20 mouse cellular contexts compared by ENCODE assay signal in genomic region chr3:118869113-118870107, GRCm38 (mm10).
DNase-seq lines count a peak whose midpoint lies in the region; ATAC-seq and TF ChIP-seq lines count a peak whose summit lies in the region.
"Had no signal": no experiment of that assay in that cellular context is flagged by ENCODE, and none has a peak within 500 bp of the region (broad histone marks: within the 10 kb centered on the region; RNA-seq: fewer than 3 reads in every experiment).

No protein-coding gene starts in this region.

- H3K27me3 ChIP-seq in lung, postnatal 0 days (replicated peaks; ENCODE audit: insufficient read depth, low read length): no peaks in the 10 kb centered on the region
- no peaks in the 10 kb centered on the region for H3K27me3 ChIP-seq in heart, embryonic 12.5 days (replicated peaks)
- H3K27me3 ChIP-seq: embryonic facial prominence, embryonic 13.5 days; heart, embryonic 15.5 days; hindbrain, embryonic 13.5 days had no signal

- peak; percentile 58 to 69 for DNase-seq in lung, adult 18-20 months
- DNase-seq in lung, adult 2 months: peak; percentile 43
- DNase-seq in lung, postnatal 0 days (ENCODE audit: low spot score): peak; percentile 90
- DNase-seq in lung, postnatal 36 days: peak; percentile 76
- DNase-seq in embryo, embryonic 11 days: no peak
- no peak for DNase-seq in ovary, postnatal 14 days (ENCODE audit: low spot score)
- DNase-seq: adrenal gland, adult 2 months; adrenal gland, postnatal 25 days; cerebellum, adult 18-20 months; cerebellum, postnatal 10 days; gastrocnemius, postnatal 10 days; heart, adult 18-20 months; heart, postnatal 14 days had no signal

- H3K9ac ChIP-seq in lung, postnatal 0 days (replicated peaks; ENCODE audit: low read depth): no peak overlapping the region
- H3K9ac ChIP-seq in heart, embryonic 12.5 days: no peak overlapping the region
- H3K9ac ChIP-seq: embryonic facial prominence, embryonic 13.5 days; heart, embryonic 15.5 days; hindbrain, embryonic 13.5 days had no signal

- no peaks in the 10 kb centered on the region for H3K4me1 ChIP-seq in lung, adult 2 months (ENCODE audit: control insufficient read depth, insufficient read depth, low read length)
- H3K4me1 ChIP-seq in lung, postnatal 0 days (ENCODE audit: insufficient read depth, low read depth, low read length): no peaks in the 10 kb centered on the region
- no peaks in the 10 kb centered on the region for H3K4me1 ChIP-seq in heart, embryonic 12.5 days (replicated peaks)
- H3K4me1 ChIP-seq: embryonic facial prominence, embryonic 13.5 days; heart, embryonic 10.5 days; heart, embryonic 15.5 days; hindbrain, embryonic 13.5 days had no signal

- H3K27ac ChIP-seq in lung, postnatal 0 days (ENCODE audit: low read length): no peak overlapping the region
- no peak overlapping the region for H3K27ac ChIP-seq in heart, embryonic 12.5 days (ENCODE audit: poor library complexity, severe bottlenecking)
- H3K27ac ChIP-seq: embryonic facial prominence, embryonic 13.5 days; heart, embryonic 10.5 days; heart, embryonic 15.5 days; hindbrain, embryonic 13.5 days; hindbrain, postnatal 0 days had no signal

- 51% methylated on average over 10 of the region's 10 CpGs for WGBS in lung, adult 2 months
- 46% methylated on average over 10 of the region's 10 CpGs for WGBS in lung, postnatal 0 days
- 70% methylated on average over 10 of the region's 10 CpGs for WGBS in heart, embryonic 12.5 days

- H3K4me2 ChIP-seq in lung, postnatal 0 days (replicated peaks; ENCODE audit: low read depth, low read length): peak overlapping the region; percentile 11; the same call in 1 of the 2 replicates
- H3K4me2 ChIP-seq in heart, embryonic 12.5 days: no peak overlapping the region
- H3K4me2 ChIP-seq: embryonic facial prominence, embryonic 13.5 days; heart, embryonic 15.5 days; hindbrain, embryonic 13.5 days had no signal

- peak; percentile 98 for ATAC-seq in lung, postnatal 0 days
- no peak for ATAC-seq in heart, embryonic 12.5 days (ENCODE audit: insufficient number of reproducible peaks, low FRiP score)
- ATAC-seq: forebrain, embryonic 14.5 days; hindbrain, postnatal 0 days had no signal

- no peak for TF ChIP-seq CTCF in lung, adult 2 months (IDR thresholded peaks at IDR 0.05; ENCODE audit: insufficient read depth, low read length)
- no peak for TF ChIP-seq CTCF in lung, postnatal 0 days (IDR thresholded peaks at IDR 0.05)

- TF ChIP-seq POLR2A in lung, adult 2 months (IDR thresholded peaks at IDR 0.05; ENCODE audit: borderline replicate concordance, extremely low read depth, low read depth, low read length): no peak

- no peaks in the 10 kb centered on the region for H3K36me3 ChIP-seq in lung, postnatal 0 days (ENCODE audit: insufficient read depth, low read length)
- no peaks in the 10 kb centered on the region for H3K36me3 ChIP-seq in heart, embryonic 12.5 days
- H3K36me3 ChIP-seq: embryonic facial prominence, embryonic 13.5 days; heart, embryonic 10.5 days; heart, embryonic 15.5 days; hindbrain, embryonic 13.5 days had no signal

- H3K9me3 ChIP-seq in lung, postnatal 0 days (ENCODE audit: low read length): no peaks in the 10 kb centered on the region
- H3K9me3 ChIP-seq in heart, embryonic 12.5 days (replicated peaks): no peaks in the 10 kb centered on the region
- H3K9me3 ChIP-seq: embryonic facial prominence, embryonic 13.5 days; heart, embryonic 10.5 days; heart, embryonic 15.5 days; hindbrain, embryonic 13.5 days had no signal

- peak; percentile 70 for TF ChIP-seq EP300 in lung, postnatal 0 days (IDR thresholded peaks at IDR 0.05)

- H3K4me3 ChIP-seq in lung, adult 2 months (replicated peaks; ENCODE audit: extremely low read depth, low read depth, low read length): no peak overlapping the region
- no peak overlapping the region for H3K4me3 ChIP-seq in lung, postnatal 0 days (ENCODE audit: low read depth, low read length)
- no peak overlapping the region for H3K4me3 ChIP-seq in heart, embryonic 12.5 days
- H3K4me3 ChIP-seq: embryonic facial prominence, embryonic 13.5 days; heart, embryonic 10.5 days; heart, embryonic 15.5 days; hindbrain, embryonic 13.5 days had no signal

Comparison
In these comparisons a context has a peak if more than half of its experiments do, and no peak if none do; other contexts are left out.
1. DNase-seq: peak in lung, adult 18-20 months (2 of 2), lung, adult 2 months (single experiment), lung, postnatal 0 days (single experiment) and lung, postnatal 36 days (single experiment); none in embryo, embryonic 11 days (single experiment) and ovary, postnatal 14 days (single experiment).